ENCODE assay signal across 14 mouse cellular contexts in genomic region chr19:10701013-10701726, GRCm38 (mm10). TPM values are rescaled to one million over a fixed set of nuclear protein-coding genes. Genes with fewer than 3 reads are reported as not detected.
DNase-seq lines count a peak whose midpoint lies in the region; ATAC-seq lines count a peak whose summit lies in the region.
"Had no signal": no experiment of that assay in that cellular context is flagged by ENCODE, and none has a peak within 500 bp of the region (broad histone marks: within the 10 kb centered on the region; RNA-seq: fewer than 3 reads in every experiment).

No protein-coding gene starts in this region.

- H3K36me3 ChIP-seq in hindbrain, embryonic 11.5 days (ENCODE audit: control insufficient read depth, insufficient read depth, low read length), result no peaks in the 10 kb centered on the region
- no peaks in the 10 kb centered on the region; the same call in 1 of the 2 replicates for H3K36me3 ChIP-seq in hindbrain, embryonic 12.5 days
- H3K36me3 ChIP-seq: embryonic facial prominence, embryonic 15.5 days had no signal

- WGBS in hindbrain, embryonic 11.5 days, result 62% methylated on average over 6 of the region's 6 CpGs
- 56% methylated on average over 6 of the region's 6 CpGs for WGBS in hindbrain, embryonic 12.5 days

- DNase-seq in hindbrain, embryonic 11.5 days (ENCODE audit: low spot score), result no peak
- DNase-seq in NIH3T3 (ENCODE audit: low read depth), result peak; percentile 51
- peak; percentile 88 for DNase-seq in brain, adult 2 months (ENCODE audit: low read depth, low spot score)
- DNase-seq in c-Kit-positive CD71-positive TER-119-positive erythroid progenitor cells, embryonic 14.5 days (ENCODE audit: low spot score), result no peak
- DNase-seq: lung, embryonic 14.5 days had no signal

- H3K4me2 ChIP-seq in hindbrain, embryonic 11.5 days (replicated peaks; ENCODE audit: low read depth, low read length), result no peak overlapping the region
- H3K4me2 ChIP-seq in hindbrain, embryonic 12.5 days (replicated peaks), result no peak overlapping the region
- H3K4me2 ChIP-seq: embryonic facial prominence, embryonic 15.5 days; lung, embryonic 14.5 days had no signal

- 0 out of 2 replicates have a peak, but pooled peaks have one; percentile 15 for ATAC-seq in hindbrain, embryonic 11.5 days (ENCODE audit: low FRiP score)
- ATAC-seq in hindbrain, embryonic 12.5 days (ENCODE audit: low FRiP score), result no peak
- ATAC-seq in megakaryocyte progenitor cell, adult 5-6 weeks (replicated peaks; ENCODE audit: poor library complexity), result peak; percentile 21; the same call in 1 of the 2 replicates
- no peak for ATAC-seq in monocyte, adult 5-6 weeks (replicated peaks; ENCODE audit: insufficient number of reproducible peaks, low FRiP score, low TSS enrichment, poor library complexity, severe bottlenecking)

- no peaks in the 10 kb centered on the region for H3K9me3 ChIP-seq in hindbrain, embryonic 11.5 days (ENCODE audit: control insufficient read depth, low read length)
- H3K9me3 ChIP-seq in hindbrain, embryonic 12.5 days (replicated peaks), result no peaks in the 10 kb centered on the region
- H3K9me3 ChIP-seq: embryonic facial prominence, embryonic 15.5 days; G1E had no signal

- no peaks in the 10 kb centered on the region for H3K27me3 ChIP-seq in hindbrain, embryonic 11.5 days (ENCODE audit: control insufficient read depth, insufficient read depth, low read length)
- no peaks in the 10 kb centered on the region for H3K27me3 ChIP-seq in hindbrain, embryonic 12.5 days
- H3K27me3 ChIP-seq: embryonic facial prominence, embryonic 15.5 days had no signal

- no peaks in the 10 kb centered on the region; the same call in 1 of the 2 replicates for H3K4me1 ChIP-seq in hindbrain, embryonic 11.5 days (replicated peaks; ENCODE audit: control insufficient read depth, insufficient read depth, low read length)
- peaks cover 42% of the 10 kb centered on the region for H3K4me1 ChIP-seq in hindbrain, embryonic 12.5 days

- H3K27ac ChIP-seq in hindbrain, embryonic 11.5 days (ENCODE audit: low read depth, low read length), result no peak overlapping the region
- no peak overlapping the region for H3K27ac ChIP-seq in hindbrain, embryonic 12.5 days
- H3K27ac ChIP-seq: embryonic facial prominence, embryonic 15.5 days had no signal

- no peak overlapping the region for H3K9ac ChIP-seq in hindbrain, embryonic 11.5 days (ENCODE audit: low read depth, low read length)
- H3K9ac ChIP-seq in hindbrain, embryonic 12.5 days, result no peak overlapping the region
- H3K9ac ChIP-seq: embryonic facial prominence, embryonic 15.5 days; lung, embryonic 14.5 days had no signal

- H3K4me3 ChIP-seq in hindbrain, embryonic 11.5 days (ENCODE audit: low read depth, low read length), result no peak overlapping the region
- no peak overlapping the region for H3K4me3 ChIP-seq in hindbrain, embryonic 12.5 days
- H3K4me3 ChIP-seq: embryonic facial prominence, embryonic 15.5 days had no signal

RNA-seq across cellular contexts. Expression of gene Vps37c, which starts 12.6 kb away (rescaled TPM):
- polyA plus RNA-seq in hindbrain, embryonic 11.5 days (2014; fragmentation: Nextera tagmentation; extraction: Ambion mirVana), result 23.9 and 27.2 TPM in 2 replicates
- 36.6 and 37.5 TPM in 2 replicates for polyA plus RNA-seq in hindbrain, embryonic 12.5 days (2016; fragmentation: Nextera tagmentation; extraction: Ambion mirVana)
- total RNA-seq in megakaryocyte progenitor cell, adult 5-6 weeks (2015), result 17.6 and 21.0 TPM in 2 replicates
- total RNA-seq in megakaryocyte progenitor cell, adult 5-6 weeks (2017), result 14.7 and 15.2 TPM in 2 replicates
- 7.3 to 22.2 TPM (median 18.7 TPM) in 3 replicates for total RNA-seq in monocyte, adult 5-6 weeks (2017)

RNA-seq across cellular contexts. Expression of gene Pga5, which starts 23.3 kb away (rescaled TPM):
- polyA plus RNA-seq in hindbrain, embryonic 11.5 days (2014; fragmentation: Nextera tagmentation; extraction: Ambion mirVana), result not detected in 2 replicates
- not detected in 2 replicates for polyA plus RNA-seq in hindbrain, embryonic 12.5 days (2016; fragmentation: Nextera tagmentation; extraction: Ambion mirVana)
- total RNA-seq in megakaryocyte progenitor cell, adult 5-6 weeks (2015), result not detected in 2 replicates
- total RNA-seq in megakaryocyte progenitor cell, adult 5-6 weeks (2017), result not detected in 2 replicates
- not detected in 3 replicates for total RNA-seq in monocyte, adult 5-6 weeks (2017)
- total RNA-seq: granulocyte monocyte progenitor cell, adult 5-6 weeks; layer of hippocampus, postnatal 14 days had no signal
- polyA plus RNA-seq: embryonic facial prominence, embryonic 15.5 days; intestine, embryonic 14.5 days; lung, embryonic 14.5 days; neural tube, embryonic 11.5 days had no signal

RNA-seq across cellular contexts. Expression of gene Cd5, which starts 37.6 kb away (rescaled TPM):
- not detected in 2 replicates for polyA plus RNA-seq in hindbrain, embryonic 11.5 days (2014; fragmentation: Nextera tagmentation; extraction: Ambion mirVana)
- polyA plus RNA-seq in hindbrain, embryonic 12.5 days (2016; fragmentation: Nextera tagmentation; extraction: Ambion mirVana), result 0.17 and 0.31 TPM in 2 replicates
- total RNA-seq in megakaryocyte progenitor cell, adult 5-6 weeks (2015), result 0.05 TPM in 1 of 2 replicates, not detected in the other
- total RNA-seq in megakaryocyte progenitor cell, adult 5-6 weeks (2017), result 0.61 TPM in 1 of 2 replicates, not detected in the other
- 1.0 to 3.1 TPM in 2 of 3 replicates, not detected in the other for total RNA-seq in monocyte, adult 5-6 weeks (2017)
- total RNA-seq: granulocyte monocyte progenitor cell, adult 5-6 weeks had no signal
- polyA plus RNA-seq: G1E; intestine, embryonic 14.5 days had no signal

Comparison
In these comparisons a context has a peak if more than half of its experiments do, and no peak if none do; other contexts are left out.
1. ATAC-seq: peak in hindbrain, embryonic 11.5 days (single experiment) and megakaryocyte progenitor cell, adult 5-6 weeks (single experiment); none in hindbrain, embryonic 12.5 days (single experiment) and monocyte, adult 5-6 weeks (single experiment).
2. DNase-seq: peak in NIH3T3 (single experiment) and brain, adult 2 months (single experiment); none in hindbrain, embryonic 11.5 days (single experiment) and c-Kit-positive CD71-positive TER-119-positive erythroid progenitor cells, embryonic 14.5 days (single experiment).